Mouse (Mus musculus) spleen, adult 2 months (tissue): Measurements from ENCODE around the gene Lrrk1. TPM values are rescaled to one million over a fixed set of nuclear protein-coding genes. Genes with fewer than 3 reads are reported as not detected.

Source experiments
- DNase-seq, 2 experiments: peaks; one replicate each; pipeline versions ENCODE4 v3.0.0 to v3.0.0-alpha.2; 2012 to 2021; ENCODE audit warnings: low spot score in 2 of 2, low read depth in 1 of 2
- H3K27ac ChIP-seq: fragments of 200-500 bp; 2 replicates; pipeline ENCODE4 v1.5.1; 2012; ENCODE audit warnings: low read length, inconsistent platforms; ENCODE audit not compliant: insufficient read depth
- H3K27me3 ChIP-seq: fragments of 200-500 bp; 2 replicates; pipeline ENCODE4 v1.6.1; 2012; ENCODE audit warnings: mild to moderate bottlenecking, moderate library complexity, low read length, inconsistent platforms; ENCODE audit not compliant: control insufficient read depth, insufficient read depth
- H3K36me3 ChIP-seq: fragments of 200-500 bp; 2 replicates; pipeline ENCODE4 v1.6.1; 2012; ENCODE audit warnings: mild to moderate bottlenecking, low read length, inconsistent platforms; ENCODE audit not compliant: control insufficient read depth, insufficient read depth
- H3K4me1 ChIP-seq: fragments of 200-500 bp; 2 replicates; pipeline ENCODE4 v1.6.1; 2011; ENCODE audit warnings: inconsistent platforms; ENCODE audit not compliant: control insufficient read depth, insufficient read depth, insufficient read length
- H3K4me3 ChIP-seq: fragments of 200-500 bp; 2 replicates; pipeline ENCODE4 v1.5.1; 2011; ENCODE audit warnings: mild to moderate bottlenecking, inconsistent platforms; ENCODE audit not compliant: insufficient read depth, insufficient read length; ENCODE audit errors: extremely low read depth
- CTCF ChIP-seq: fragments of 200-500 bp; IDR thresholded peaks from 2 replicates; pipeline ENCODE4 v1.5.1; 2011; ENCODE audit warnings: mild to moderate bottlenecking, inconsistent platforms; ENCODE audit not compliant: insufficient read depth, insufficient read length, insufficient replicate concordance; ENCODE audit errors: extremely low read depth
- POLR2A ChIP-seq: fragments of 200-500 bp; IDR thresholded peaks from 2 replicates; pipeline ENCODE4 v1.6.1; 2011; ENCODE audit warnings: low read depth, low read length, inconsistent platforms
- WGBS: fragments of 180-500 bp; shearing (Covaris S2); methylation state at CpG from one replicate; pipeline ENCODE4 v1.1.7; 2018; 5-methylcytosine and 5-hydroxymethylcytosine counted together
- polyA plus RNA-seq: library from polyadenylated mRNA; depleted of rRNA; stranded (reverse); fragments of >200 nt; gene quantifications from 2 replicates; pipeline ENCODE4 v1.2.3, GENCODE M21; 2012

Gene Lrrk1
- polyA plus RNA-seq, 1 experiment, result 45.8 TPM

DNA sequence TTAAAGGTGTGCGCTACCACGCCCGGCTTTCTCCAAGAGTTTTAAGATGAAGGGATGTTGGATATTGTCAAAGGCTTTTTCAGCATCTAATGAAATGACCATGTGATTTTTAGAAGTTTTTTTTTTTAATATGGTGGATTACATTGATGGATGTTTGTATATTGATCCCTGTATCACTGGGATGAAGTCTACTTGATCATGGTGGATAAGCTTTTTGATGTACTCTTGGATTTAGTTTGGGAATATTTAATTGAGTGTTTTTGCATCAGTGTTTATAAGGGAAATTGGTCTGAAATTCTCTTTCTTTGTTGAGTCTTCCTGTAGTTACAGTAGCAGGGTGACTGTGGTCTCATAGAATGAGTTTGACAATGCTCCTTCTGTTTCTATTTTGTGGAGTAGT lies 150.0 kb downstream of the Lrrk1 start:
- no peak for DNase-seq
- Histone ChIP-seq H3K4me1 (peaks cover 10% of the 10 kb centered on the region; the same call in 1 of the 2 replicates), H3K36me3 (no peaks in the 10 kb centered on the region), H3K27ac (no peak overlapping the region), H3K27me3 (no peaks in the 10 kb centered on the region), H3K4me3 (no peak overlapping the region)
- TF ChIP-seq POLR2A (no peak), CTCF (no peak)
- 97% methylated on average over 3 of the region's 3 CpGs for WGBS

DNA sequence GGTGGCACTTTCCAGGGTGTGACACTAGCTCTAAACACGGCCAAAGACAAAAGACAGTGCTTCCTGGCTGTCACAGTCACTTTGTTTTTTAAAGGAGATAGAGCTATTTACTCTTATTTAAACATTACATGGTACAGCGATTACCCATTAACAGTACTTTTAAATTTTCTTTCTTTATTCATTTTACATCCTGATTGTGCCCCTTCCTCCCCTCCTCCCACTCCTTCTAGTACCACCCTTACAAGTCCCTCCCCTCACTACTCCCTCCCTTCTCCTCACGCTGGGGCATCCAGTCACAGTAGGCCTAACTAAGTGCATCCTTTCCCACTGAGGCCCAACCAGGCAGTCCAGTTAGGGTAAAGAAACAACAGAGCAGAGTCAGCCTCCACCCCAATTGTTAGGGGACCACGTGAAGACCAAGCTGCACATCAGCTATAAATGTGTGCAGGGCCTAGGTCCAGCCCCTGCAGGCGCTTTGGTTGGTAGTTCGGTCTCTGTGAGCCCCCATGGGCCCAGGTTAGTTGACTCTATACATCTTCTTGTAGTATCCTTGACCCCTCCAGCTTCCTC lies 154.1 kb downstream of the Lrrk1 start:
- 75% methylated on average over 6 of the region's 6 CpGs for WGBS

DNA sequence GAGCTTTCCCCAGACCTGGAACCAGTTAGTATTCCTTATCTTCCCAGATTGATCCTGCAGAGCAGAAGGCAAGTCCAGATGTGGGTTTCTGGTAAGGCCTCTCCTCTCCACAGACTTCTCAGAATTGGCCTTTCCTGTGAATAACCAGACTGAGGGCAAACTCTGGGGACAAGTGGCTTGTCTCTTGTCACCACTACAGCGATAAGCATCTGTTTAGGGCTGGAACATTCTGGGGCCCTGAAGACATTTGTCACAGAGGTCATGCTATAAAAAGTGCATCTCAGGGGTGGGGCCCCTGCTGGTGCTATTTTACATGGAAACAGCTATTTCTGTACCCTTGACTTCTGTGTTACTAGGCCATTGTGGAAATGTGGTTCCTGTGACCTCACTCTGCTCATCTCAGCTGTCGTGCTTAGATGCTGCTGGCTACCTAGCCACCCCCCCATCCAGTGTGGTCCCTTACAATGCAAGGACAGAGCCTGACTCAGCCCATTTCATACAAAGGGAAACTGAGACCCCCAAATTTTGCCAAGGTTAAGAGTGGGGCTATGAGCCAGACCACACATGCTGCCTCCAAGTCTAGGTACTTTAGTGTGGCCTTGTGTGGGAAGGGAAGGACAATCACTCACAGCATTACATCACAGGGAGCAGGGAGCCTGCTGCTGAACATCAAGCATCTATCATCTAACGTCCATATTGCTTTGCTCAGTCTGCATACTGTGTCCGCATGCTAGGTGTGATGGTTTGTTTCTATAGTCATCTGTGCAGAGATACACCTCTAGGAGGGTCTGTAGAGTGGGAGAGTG lies 154.8 kb downstream of the Lrrk1 start:
- Histone ChIP-seq H3K36me3 (no peaks in the 10 kb centered on the region), H3K4me1 (peaks cover 25% of the 10 kb centered on the region; the same call in 1 of the 2 replicates), H3K27me3 (no peaks in the 10 kb centered on the region), H3K4me3 (no peak overlapping the region), H3K27ac (no peak overlapping the region)
- DNase-seq, result peak in 1 of 2 experiments; percentile 61
- TF ChIP-seq CTCF, result no peak
- no peak for TF ChIP-seq POLR2A
- 40% methylated on average over 4 of the region's 4 CpGs for WGBS

More for the DNA sequence above, 154.1 kb downstream of the Lrrk1 start:
- no peak for TF ChIP-seq POLR2A
- no peak for TF ChIP-seq CTCF
- Histone ChIP-seq H3K36me3 (no peaks in the 10 kb centered on the region), H3K27ac (no peak overlapping the region), H3K4me1 (peaks cover 25% of the 10 kb centered on the region; the same call in 1 of the 2 replicates), H3K4me3 (no peak overlapping the region), H3K27me3 (no peaks in the 10 kb centered on the region)
- DNase-seq, result no peak

DNA sequence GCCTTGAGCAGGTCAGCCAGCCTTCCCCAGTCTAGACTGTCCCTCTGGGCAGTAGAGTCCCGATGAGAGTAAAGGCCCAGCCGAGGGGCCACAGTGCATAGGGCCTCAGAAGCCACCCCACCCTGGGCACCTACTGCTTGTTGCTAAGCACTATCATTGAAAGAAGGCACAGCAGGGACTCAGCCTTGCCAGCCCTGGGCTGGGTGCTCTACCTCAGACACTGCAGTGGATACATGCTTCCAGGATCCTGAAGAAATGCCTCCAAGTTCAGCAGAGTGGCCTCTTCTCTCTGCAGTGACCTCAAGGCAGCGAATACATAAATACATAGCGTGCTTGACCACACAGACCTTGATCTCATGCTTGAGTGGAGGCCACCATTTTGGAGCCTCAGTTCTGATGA lies 156.3 kb downstream of the Lrrk1 start:
- no peaks in the 10 kb centered on the region for H3K36me3 ChIP-seq
- H3K27ac ChIP-seq, result no peak overlapping the region
- no peak overlapping the region for H3K4me3 ChIP-seq
- H3K27me3 ChIP-seq, result no peaks in the 10 kb centered on the region
- no peak for DNase-seq
- peaks cover 25% of the 10 kb centered on the region; the same call in 1 of the 2 replicates for H3K4me1 ChIP-seq
- TF ChIP-seq CTCF (no peak), POLR2A (no peak)
- 94% methylated on average over 4 of the region's 4 CpGs for WGBS

DNA sequence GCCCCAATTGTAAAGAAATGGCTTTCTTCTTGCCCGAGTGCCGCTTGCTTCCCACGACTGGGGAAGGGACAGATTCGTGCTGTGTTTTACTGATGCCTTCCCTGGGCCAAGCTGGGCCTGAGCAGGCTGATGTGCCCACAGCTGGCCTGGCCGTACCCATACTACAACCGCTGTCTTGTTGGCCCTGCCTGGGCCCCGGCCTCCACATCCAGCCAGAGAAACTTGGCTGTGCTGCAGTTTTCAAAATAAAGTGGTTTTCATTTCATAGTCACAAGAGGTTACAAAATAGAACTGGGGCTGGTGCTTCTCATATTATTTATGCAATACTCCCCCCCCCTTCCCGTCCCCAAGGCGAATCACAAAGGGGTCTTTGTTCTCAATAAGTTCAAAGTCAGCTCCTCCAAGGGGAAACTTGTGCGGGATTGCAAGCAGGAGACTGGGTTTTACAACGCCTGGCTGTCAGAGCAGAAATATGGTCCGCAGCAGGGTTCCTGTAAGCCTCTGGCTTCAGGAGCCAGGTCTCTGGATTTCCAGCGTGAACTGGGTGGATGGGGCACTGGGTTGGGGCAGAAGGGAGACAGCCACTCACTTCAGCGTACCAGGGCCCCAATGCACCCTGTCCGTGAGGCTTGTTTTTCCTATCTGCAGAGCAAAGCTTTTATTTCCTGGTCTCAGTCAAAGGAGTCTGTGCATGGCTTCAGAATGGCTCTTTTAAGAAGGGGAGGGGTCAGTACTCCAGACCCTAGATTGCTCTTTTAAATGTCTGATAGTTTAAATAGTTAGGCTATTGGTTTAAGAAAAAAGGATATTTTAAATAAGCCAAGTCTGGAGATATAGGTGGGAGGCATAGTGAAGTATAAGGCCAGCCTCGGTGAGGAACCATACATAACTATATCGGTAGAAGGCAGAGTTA lies 157.3 kb downstream of the Lrrk1 start:
- 46% methylated on average over 17 of the region's 17 CpGs for WGBS
- H3K4me3 ChIP-seq, result no peak overlapping the region
- TF ChIP-seq CTCF, result no peak
- TF ChIP-seq POLR2A, result no peak
- H3K4me1 ChIP-seq, result peaks cover 27% of the 10 kb centered on the region; the same call in 1 of the 2 replicates
- H3K36me3 ChIP-seq, result no peaks in the 10 kb centered on the region
- no peak for DNase-seq
- peak overlapping the region; percentile 66 for H3K27ac ChIP-seq
- H3K27me3 ChIP-seq, result no peaks in the 10 kb centered on the region

DNA sequence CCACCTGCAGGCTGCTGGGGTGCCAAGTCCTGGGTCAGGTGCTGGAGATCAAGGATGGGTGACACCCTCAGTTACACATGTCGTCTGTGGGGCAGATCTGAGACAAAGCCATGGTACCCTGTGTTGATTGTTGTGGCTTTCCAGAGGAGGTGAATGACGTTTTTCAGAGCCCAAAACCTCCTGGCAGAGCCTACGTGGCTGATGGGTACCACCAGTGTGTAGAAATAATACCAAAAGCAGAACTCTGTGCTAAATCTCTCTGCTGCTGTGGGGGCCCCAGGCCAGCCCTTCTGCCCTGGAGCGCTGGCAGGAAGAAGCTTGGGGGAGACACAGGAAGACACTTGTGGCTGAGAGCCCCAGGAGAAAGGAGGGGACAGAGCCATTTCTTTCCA lies 157.9 kb downstream of the Lrrk1 start:
- peaks cover 33% of the 10 kb centered on the region; the same call in 1 of the 2 replicates for H3K4me1 ChIP-seq
- WGBS, result 13% methylated on average over 4 of the region's 4 CpGs
- DNase-seq, result peak in 1 of 2 experiments; percentile 45
- H3K27me3 ChIP-seq, result no peaks in the 10 kb centered on the region
- TF ChIP-seq POLR2A, result no peak
- no peak for TF ChIP-seq CTCF
- H3K4me3 ChIP-seq, result no peak overlapping the region
- peak overlapping the region; percentile 66 for H3K27ac ChIP-seq
- no peaks in the 10 kb centered on the region for H3K36me3 ChIP-seq
